Mouse (Mus musculus): ENCODE results near the gene Rbfox1. TPM values are rescaled to one million over a fixed set of nuclear protein-coding genes. Genes with fewer than 3 reads are reported as not detected.

The Rbfox1 gene
- total RNA-seq, 2 experiments from 2014 or later: 315 to 328 TPM

DNA sequence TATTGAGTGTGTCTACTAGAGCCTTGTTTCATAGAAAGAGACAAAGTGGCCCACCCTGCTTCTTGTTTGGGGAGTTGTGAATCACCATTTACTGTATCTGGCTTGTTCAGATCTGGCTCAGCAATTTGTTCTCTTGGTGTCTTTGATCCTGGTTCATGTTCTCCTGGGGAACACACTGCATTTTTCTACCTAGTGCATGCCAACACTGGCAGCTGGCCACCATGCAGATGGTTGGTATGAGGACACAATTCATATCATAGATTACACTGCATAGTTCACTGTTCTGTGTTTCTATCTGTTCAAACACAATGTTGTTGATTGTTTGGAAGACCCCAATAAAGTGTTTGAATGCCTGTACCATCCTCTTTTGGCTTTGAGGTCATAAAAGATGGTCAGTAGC lies 948.3 kb downstream of the Rbfox1 start:
- DNase-seq (ENCODE audit: low spot score in 2 of 2): no peak
- intact Hi-C loops (cut with DNase I): no loop called here

DNA sequence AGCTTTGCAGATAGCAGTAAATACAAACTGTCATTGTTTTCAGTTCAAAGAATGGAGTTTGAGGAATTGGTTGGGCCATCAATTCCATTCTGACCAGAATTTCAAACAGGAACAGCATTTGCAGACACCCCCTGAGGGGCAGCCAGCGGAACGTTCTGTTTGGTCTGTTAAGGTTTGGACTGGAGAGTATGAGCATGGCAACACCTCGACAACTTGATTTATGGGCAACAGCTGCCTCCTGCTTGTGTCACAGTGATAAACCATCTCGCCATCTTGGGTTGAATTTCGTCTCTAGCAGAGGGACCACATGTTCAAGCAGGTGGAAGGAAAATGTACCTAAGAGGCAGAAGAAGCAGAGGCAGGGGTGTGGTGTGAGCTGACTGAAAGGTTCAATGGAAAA lies 949.9 kb downstream of the Rbfox1 start:
- intact Hi-C loops (cut with DNase I): no loop called here
- no peak for DNase-seq (ENCODE audit: low spot score in 2 of 2)

DNA sequence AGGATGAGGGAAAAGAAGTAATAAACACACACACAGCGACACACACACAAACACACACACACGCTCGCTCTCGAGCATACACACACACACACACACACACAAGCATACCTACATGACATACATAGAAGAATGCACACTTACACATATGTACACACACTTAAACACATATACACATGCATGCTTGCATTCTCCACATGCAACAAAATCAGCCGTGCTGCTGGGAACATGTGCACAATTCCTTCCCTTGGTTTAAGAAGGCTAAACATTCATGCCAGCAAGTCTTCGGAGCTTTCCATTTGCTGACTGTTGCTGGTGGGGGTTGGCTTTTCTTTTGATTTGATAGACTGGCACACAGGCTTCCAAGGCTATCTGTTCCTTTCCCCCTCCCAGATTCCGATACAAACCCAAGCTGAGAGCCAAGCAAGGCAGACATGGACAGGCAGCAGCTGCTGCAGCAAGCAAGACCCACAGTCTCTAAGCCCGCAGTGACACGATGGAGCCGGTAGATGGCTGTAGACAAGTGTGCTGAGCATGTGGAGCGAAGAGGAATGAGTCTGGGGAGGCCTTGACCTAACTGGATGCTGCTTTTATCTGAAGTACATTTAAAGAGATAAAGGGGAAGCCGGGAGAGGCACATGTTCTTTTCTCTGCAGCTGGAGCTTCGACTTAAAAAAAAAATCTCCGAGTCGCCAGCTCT lies 954.3 kb downstream of the Rbfox1 start:
- DNase-seq (ENCODE audit: low spot score in 2 of 2): peak; percentile 69 to 79
- intact Hi-C loops (cut with DNase I): no loop called here

DNA sequence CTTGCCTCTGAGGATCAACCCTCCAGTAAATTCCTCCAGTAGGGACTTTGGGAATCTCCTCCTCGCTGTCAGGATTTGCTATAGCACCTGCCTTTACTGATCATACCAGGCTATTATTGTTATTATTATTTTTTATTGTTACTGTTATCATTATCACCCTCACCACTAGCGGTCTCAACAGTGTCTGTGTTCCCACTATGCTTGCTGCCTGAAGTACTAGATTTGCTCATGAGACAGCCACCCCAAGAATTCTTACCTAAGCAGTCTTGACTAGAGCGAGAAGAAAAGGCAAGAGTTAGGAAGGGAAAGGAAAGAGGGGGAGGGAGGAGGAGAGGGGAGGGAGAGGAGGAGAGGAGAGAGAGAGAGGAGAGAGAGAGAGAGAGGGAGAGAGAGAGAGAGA lies 954.9 kb downstream of the Rbfox1 start:
- intact Hi-C loops (cut with DNase I): no loop called here

DNA sequence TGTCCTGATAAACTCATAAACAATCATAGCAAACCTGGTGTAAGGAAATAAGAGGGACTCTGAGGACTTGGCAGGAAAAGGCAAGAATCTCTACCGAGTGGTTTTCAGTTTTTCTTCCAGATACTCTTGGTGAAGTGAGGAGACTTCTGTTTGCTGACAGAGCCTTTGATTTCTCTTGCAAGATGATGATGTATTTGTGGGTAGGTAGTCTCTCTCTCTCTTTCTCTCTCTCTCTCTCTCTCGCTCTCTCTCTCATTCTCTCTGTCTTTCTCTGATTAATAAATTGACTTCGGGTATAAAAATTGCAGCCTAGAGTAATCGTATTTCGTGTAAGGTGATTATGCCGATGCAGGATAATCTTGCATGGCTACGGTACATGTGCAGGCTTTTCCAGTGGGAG lies 955.3 kb downstream of the Rbfox1 start:
- no peak for DNase-seq (ENCODE audit: low spot score in 2 of 2)
- intact Hi-C loops (cut with DNase I): no loop called here

More for the DNA sequence above, 954.9 kb downstream of the Rbfox1 start:
- no peak for DNase-seq (ENCODE audit: low spot score in 2 of 2)

DNA sequence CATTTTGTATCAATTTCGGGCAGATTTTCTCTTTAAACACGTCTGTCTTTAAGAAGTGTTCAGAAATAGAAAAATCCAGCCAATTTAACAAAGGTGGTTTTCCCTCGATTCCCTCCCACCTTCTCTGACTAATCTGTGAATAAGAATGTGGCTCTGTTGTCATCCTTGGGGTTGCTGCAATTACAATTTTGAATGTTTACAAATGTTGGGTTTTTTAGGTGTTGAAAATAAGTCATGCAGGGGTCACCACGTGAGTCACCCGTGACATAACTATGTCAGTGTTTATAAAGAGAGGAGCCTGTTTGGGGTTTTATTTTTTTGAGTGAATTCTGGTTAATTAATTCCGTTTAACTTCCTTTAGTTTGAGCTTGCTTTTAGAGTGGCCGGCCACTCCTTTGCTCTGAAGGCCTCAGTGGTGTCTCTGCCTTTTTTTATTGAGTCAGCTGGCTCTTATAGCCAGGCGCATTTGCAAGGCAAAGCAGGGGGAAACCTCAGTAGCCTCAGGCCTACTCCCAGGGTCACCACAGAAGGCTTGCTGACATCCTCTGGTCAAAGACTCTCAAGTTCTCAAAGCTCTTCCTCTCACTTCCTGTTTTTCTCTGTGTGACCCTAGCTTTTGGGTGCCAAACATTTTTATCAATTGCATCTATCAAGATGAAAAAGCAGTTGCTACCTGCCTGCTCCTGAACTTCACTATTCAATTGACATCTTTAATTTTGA lies 957.1 kb downstream of the Rbfox1 start:
- intact Hi-C loops (cut with DNase I): no loop called here
- DNase-seq (ENCODE audit: low spot score in 2 of 2): no peak

DNA sequence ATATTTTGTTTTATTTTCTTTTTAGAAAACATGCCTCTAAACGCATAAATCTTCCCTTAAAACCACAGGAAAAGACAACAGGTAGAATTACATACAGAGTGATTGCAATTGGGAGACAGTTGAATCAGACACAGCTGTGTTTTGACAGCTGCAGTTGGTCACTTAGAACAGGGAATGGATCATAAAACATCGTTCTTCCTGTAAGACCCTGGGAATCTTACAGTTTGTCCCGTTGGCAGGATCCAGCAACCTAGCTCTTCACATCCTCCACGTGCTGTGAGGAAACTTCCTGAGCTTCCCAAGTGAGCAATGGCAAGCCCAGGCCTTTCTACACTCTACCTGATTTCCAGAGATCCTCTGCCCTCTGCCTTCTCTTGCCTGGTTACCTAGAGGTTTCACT lies 959.5 kb downstream of the Rbfox1 start:
- intact Hi-C loops (cut with DNase I): no loop called here

DNA sequence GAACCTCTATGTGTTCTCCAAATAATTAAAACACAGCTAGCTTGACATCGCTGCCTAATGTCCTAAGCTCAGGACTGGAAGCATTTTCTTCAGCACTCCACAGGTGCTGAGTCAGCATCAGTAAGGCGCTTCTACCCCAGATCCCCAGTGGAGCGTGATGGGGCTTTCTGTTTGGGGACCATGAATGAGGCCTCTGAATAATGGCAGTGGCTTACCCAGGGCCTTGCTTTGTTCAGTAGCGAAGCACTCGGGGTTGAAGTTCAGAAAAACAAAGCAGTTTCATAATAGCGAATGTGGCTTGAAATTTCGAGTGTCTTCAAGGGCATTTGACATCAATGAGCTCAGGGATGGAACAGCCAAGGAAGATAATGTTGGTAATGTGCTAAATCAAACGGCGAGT lies 966.2 kb downstream of the Rbfox1 start:
- intact Hi-C loops (cut with DNase I): no loop called here
- DNase-seq (ENCODE audit: low spot score in 2 of 2): no peak

More for the DNA sequence above, 959.5 kb downstream of the Rbfox1 start:
- DNase-seq (ENCODE audit: low spot score in 2 of 2): no peak

DNA sequence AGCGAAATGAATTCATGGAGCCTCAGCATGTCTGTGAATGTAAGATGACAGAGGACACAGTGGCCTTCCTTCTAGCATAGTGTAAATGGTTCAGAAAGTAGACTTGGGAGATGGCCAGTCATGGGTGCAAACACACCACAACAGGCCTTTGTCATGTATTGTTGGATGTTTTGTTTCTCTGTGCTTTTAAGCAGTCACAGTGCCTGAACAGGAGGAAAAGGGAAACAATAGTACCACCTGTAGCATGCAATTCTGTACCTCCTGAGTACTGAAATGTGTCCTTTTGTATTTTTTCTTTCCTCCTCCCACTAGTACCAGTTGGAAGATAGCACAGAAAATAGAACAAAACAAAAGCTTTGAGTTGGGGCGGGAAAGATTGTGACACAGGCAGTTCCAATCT lies 968.6 kb downstream of the Rbfox1 start:
- DNase-seq (ENCODE audit: low spot score in 2 of 2): no peak
- intact Hi-C loops (cut with DNase I): no loop called here

DNA sequence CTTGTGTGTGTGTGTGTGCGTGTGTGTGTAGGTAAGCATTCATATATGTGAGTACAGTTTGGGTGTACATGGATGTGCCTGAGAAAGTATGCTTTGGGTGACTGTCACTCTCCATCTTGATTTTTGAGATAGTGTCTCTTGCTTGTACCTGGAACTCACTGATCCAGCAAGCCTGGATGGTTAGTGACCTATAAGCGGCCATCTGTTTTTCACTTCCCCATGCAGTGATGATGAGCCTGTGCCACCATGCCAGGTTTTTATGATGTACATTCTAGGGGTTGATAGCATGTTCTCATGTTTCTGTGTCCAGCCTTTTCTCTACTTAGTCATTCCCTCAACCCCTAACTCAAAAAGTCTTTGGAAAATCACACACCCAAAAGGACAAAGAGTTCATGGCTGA lies 976.5 kb downstream of the Rbfox1 start:
- intact Hi-C loops (cut with DNase I): no loop called here
- DNase-seq (ENCODE audit: low spot score in 2 of 2): no peak

DNA sequence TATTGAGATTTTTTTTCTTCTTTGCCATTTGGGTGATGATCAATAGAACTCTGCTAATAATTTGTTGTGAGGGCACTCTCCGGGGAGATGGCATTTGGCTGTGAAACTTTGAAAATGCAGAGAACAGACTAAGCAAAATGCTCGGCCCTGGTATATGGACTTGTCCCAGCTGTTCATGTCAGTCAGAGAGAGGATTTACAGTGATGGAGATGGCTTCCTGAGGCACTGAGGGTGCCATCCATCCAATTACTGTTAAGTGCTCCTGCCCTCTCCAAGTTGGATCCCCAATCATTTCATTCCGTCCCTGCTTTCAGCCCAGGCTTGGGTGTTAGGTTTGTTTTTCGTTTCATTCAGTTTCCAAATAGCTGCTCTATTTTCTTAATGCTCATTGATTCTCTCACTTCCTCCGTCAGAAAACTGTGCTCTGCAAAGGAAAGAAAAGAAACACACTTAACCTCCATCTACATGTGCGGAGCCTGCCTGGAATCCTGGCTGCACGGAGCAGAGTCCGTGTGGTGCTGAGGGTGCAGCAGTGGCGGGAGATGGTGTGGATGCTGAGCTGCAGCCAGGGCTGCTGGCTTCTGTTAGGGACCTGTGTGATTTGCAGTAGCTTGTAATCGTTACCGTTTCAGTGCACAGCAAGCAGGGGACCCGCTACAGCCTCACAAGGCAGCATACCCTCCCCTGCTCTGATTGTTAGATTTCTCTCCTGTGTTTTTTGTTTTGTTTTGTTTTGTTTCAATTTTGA lies 997.7 kb downstream of the Rbfox1 start:
- intact Hi-C loops (cut with DNase I): no loop called here

DNA sequence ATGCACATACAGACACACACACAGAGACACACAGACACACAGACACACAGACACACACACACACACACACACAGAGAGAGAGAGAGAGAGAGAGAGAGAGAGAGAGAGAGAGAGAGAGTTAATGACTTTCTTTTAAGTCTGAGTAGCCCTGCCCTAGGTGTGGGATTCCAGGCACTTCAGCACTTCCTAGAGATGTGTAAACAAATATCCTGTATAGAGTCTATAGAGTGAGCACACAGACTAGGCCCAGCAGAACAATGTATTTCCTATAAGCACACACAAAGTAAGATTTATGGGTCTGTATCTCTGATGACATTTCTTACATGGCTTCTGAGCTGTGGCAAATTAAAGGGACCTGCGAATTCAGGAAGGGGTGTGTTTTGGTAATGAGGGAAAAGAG lies 998.6 kb downstream of the Rbfox1 start:
- intact Hi-C loops (cut with DNase I): no loop called here
- no peak for DNase-seq (ENCODE audit: low spot score in 2 of 2)

More for the DNA sequence above, 997.7 kb downstream of the Rbfox1 start:
- DNase-seq (ENCODE audit: low spot score in 2 of 2): no peak

DNA sequence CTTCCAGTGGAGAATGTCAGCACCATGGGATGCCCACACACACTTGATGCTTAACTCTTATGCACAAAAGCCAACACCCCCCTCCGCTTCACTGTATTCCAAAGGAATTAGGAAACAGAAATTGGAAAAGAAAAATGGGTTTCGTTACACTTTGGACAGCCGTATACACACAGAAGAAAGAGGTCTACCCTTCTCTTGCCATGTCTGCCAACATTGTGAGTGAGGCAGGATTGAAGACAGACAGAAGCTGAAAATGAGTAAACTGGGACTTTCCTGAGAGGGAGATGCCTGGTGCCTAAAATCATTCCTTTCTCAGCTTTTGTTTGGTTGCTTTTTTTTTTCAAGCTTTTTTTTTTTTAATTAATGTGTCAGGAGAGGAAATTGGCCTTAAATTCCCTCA lies 1000.5 kb downstream of the Rbfox1 start:
- intact Hi-C loops (cut with DNase I): no loop called here

DNA sequence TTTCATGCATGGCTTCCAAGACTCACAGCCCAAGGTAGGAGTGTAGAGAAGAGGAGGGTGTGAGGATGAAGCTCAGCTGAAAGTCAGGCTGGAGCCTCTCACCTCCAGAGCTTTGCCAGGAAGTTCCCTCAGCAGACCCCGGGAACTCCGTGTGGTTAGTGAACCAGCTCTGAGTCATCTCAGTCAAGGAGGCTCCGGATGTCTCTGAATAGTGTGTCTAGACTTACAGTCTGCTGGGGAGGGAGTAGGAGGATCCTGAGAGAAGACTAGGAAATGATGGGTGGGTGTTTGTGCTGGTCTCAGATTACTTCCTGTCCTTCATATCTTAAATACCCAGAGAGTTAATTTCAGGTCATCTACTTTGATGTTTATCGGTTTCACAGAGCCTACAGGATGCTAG lies 1004.1 kb downstream of the Rbfox1 start:
- DNase-seq (ENCODE audit: low spot score in 2 of 2): peak; percentile 21 to 45
- intact Hi-C loops (cut with DNase I): no loop called here

More for the DNA sequence above, 1000.5 kb downstream of the Rbfox1 start:
- DNase-seq (ENCODE audit: low spot score in 2 of 2): no peak

DNA sequence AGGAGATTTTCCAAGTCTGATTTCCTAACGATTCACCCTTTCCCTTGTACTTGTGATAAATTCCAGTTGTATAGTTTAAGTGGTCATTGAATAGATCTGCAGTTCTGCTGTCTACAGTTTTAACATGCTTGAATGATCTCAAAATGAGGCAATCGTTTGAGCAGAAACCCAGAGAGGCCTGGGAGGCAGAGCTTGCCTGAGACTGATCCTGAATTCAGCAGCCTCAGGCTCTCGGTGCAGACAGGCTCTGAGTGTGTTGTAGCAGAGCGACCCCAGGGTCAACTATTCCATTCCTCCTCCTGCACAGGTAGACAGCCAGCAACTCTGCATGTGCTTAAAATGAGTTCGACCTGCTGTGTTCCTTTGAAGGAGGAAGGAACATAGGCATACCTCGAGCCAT lies 1012.6 kb downstream of the Rbfox1 start:
- intact Hi-C loops (cut with DNase I): no loop called here
- no peak for DNase-seq (ENCODE audit: low spot score in 2 of 2)

DNA sequence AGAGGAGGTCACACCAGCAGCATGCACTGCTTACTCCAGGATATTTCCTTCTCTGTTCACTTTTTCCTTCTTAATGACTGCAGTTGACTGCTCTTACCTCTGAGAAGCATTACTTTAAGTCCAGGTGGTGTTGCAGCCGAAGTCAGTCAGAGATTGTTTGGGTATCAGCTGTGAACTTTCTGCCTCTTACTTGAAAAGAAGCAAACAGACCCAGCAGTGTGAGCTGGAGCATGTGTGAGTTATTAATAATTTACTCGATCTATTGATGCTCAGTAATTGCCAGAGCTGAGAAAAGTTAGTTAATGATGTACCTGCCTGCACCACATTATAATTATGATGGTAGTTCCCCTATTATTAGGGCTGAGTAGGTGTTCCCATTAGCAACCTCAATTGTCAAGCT lies 1014.9 kb downstream of the Rbfox1 start:
- intact Hi-C loops (cut with DNase I): no loop called here
- no peak for DNase-seq (ENCODE audit: low spot score in 2 of 2)

DNA sequence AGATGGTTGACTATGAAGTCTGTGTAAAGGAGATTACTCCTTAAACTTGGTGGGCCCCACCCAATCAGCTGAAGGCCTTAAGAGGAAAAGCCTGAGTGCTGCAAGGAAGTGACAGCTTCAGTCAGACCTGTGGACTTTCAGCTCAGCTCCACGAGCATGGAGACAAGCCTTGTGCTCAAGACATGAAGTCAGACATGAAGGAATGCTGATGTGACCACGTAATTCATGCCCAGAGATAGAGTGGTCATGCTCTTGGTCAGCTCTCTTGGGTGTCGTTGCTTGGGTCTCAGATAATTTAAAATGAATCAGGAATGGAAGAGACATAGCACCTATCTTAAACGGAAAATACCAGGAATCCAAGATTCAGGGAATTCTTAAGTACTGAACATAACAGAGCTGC lies 1019.8 kb downstream of the Rbfox1 start:
- intact Hi-C loops (cut with DNase I): no loop called here
- no peak for DNase-seq (ENCODE audit: low spot score in 2 of 2)

DNA sequence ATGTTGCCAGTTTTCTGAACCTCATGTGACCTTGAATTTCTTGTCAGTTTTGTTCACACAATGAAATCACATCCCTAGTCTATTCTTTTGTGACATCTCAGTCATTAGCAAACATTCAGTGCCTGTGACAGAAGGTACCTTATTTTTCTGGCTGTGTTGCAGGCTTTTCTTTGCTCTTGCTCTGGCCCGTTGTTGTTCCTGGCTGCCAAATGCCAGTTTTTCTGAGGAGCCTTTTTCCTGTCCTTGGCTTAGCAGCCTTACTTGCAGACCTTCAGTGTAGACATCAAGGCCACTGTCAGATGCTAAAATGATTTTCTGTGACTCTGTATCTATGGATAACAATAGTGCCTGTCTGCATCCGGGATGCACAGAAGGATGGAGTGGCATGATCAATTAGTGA lies 1020.8 kb downstream of the Rbfox1 start:
- intact Hi-C loops (cut with DNase I): no loop called here
- no peak for DNase-seq (ENCODE audit: low spot score in 2 of 2)

DNA sequence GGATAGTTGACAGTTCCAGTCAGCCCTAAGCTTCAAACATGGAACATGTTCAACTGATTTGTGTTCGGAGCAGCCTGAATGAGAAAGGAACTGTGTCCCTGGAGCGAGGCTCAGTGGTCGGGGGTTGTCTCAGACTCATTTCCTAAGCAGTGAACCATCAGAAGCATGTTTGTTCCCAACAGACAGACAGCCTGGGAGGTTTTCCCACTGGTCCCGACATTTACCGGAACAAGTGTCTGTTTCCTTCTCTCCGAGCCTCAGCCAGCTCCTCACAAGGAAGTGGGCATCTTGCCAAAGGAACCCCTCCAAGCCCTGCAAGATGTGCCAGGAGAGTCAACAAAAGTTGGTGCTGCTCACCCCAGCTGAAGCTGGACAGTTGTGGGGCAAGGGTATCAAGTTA lies 1022.4 kb downstream of the Rbfox1 start:
- DNase-seq (ENCODE audit: low spot score in 2 of 2): peak; percentile 6 to 23
- intact Hi-C loops (cut with DNase I): no loop called here

DNA sequence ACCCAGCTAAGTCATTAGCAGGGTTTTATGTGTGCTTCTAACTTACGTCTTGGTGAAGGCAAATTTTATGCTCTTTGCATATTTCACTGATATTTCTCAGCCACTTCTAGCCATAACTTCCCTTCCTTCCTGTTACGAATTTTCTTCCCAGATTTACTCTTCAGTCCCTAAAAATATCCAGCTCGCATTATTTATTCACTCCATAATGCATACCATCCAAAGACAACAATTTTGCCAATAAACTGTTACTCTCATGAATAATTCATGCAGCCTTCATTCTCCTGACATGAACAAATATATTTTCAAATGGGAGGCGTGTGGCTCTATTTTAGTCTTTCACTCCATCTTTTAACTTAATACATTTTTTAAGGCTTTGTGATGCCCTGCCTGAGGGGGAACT lies 1029.4 kb downstream of the Rbfox1 start:
- intact Hi-C loops (cut with DNase I): no loop called here
- no peak for DNase-seq (ENCODE audit: low spot score in 2 of 2)

DNA sequence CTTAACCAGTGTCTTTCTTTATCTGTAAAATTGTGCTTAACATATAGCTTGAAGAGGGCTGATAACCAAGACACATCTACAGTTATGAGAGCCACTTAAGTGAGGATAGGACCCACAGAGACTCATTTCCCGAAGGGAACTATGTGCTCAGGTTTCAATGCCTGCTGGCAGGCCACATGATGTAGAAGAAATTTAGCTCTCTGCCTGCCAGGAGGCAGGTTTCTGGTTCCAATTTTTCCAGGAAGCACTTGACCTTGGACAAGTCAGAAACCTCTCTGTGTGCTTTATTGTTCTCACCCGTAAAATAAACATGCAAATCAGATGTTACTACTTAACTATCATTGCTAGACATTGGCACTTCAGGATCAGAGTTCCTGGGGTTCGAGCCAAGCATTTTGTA lies 1033.5 kb downstream of the Rbfox1 start:
- no peak for DNase-seq (ENCODE audit: low spot score in 2 of 2)
- intact Hi-C loops (cut with DNase I): no loop called here

All from left cerebral cortex, postnatal 14 days (tissue).